Mouse (Mus musculus): ENCODE results near the gene Ifitm5. TPM values are rescaled to one million over a fixed set of nuclear protein-coding genes. Genes with fewer than 3 reads are reported as not detected.

Ifitm5 gene
- total and polyA plus RNA-seq, 3 experiments, result 0.31 to 1.1 TPM; not detected in 1

DNA sequence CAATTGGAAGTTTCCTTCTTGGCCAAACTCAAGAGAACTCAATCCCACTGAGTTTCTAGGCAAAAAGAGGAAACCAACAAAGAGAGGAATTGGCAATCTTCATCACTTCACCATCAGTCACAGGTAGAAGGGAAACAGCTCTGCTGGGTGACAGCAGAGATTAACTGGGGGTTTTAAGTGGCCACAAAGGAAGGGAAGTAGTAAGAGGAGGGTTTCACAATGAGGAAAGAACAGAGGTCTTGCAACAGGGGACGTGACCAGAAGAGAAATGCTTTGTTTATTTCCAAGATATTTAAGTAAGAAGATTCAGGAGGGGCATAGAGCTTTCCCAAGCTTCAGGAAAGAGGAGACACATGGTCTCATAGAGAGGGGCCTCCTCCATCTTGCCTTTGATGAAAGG lies 47.7 kb upstream of the Ifitm5 start:
- no peak overlapping the region for H3K4me3 ChIP-seq (ENCODE audit: control insufficient read depth in 1 of 2, insufficient read depth in 1 of 2, low read depth in 2 of 2, low read length in 2 of 2)
- no peaks in the 10 kb centered on the region; a peak in 3 of 4 replicates for H3K27me3 ChIP-seq (ENCODE audit: control insufficient read depth in 1 of 2, insufficient read depth in 2 of 2, low read length in 2 of 2)
- no peaks in the 10 kb centered on the region for H3K79me2 ChIP-seq (ENCODE audit: control insufficient read depth, insufficient read depth, low read length, poor library complexity)
- H3K9me3 ChIP-seq (replicated peaks; ENCODE audit: insufficient read depth, low read length), result no peaks in the 10 kb centered on the region
- H3K27ac ChIP-seq (ENCODE audit: control insufficient read depth, low read depth, low read length), result no peak overlapping the region
- no peaks in the 10 kb centered on the region for H3K4me1 ChIP-seq (ENCODE audit: control insufficient read depth in 1 of 2, insufficient read depth in 2 of 2, low read length in 2 of 2)
- H3K9ac ChIP-seq (ENCODE audit: control insufficient read depth, low read depth, low read length, poor library complexity, severe bottlenecking), result no peak overlapping the region
- no peaks in the 10 kb centered on the region for H3K36me3 ChIP-seq (ENCODE audit: control insufficient read depth in 1 of 2, insufficient read depth in 2 of 2, low read length in 2 of 2)
- no peak for DNase-seq (ENCODE audit: low read depth, low spot score)
- no peak for TF ChIP-seq ZKSCAN1 (IDR thresholded peaks at IDR 0.05; ENCODE audit: low read depth, low read length)
- no peak for TF ChIP-seq POLR2AphosphoS2 (IDR thresholded peaks at IDR 0.05; ENCODE audit: low read length)
- TF ChIP-seq GATA1 (IDR thresholded peaks at IDR 0.05; ENCODE audit: low read depth, low read length), result no peak
- no peak for TF ChIP-seq ZMIZ1 (IDR thresholded peaks at IDR 0.05; ENCODE audit: low read depth, low read length)
- no peak for TF ChIP-seq JUND (IDR thresholded peaks at IDR 0.05; ENCODE audit: low read depth, low read length)
- TF ChIP-seq MYC (IDR thresholded peaks at IDR 0.05; ENCODE audit: low read depth, low read length), result no peak
- no peak for TF ChIP-seq CHD2 (IDR thresholded peaks at IDR 0.05; ENCODE audit: low read length)
- no peak for TF ChIP-seq KAT2A (conservative IDR thresholded peaks at IDR 0.05; ENCODE audit: low read depth, low read length)

DNA sequence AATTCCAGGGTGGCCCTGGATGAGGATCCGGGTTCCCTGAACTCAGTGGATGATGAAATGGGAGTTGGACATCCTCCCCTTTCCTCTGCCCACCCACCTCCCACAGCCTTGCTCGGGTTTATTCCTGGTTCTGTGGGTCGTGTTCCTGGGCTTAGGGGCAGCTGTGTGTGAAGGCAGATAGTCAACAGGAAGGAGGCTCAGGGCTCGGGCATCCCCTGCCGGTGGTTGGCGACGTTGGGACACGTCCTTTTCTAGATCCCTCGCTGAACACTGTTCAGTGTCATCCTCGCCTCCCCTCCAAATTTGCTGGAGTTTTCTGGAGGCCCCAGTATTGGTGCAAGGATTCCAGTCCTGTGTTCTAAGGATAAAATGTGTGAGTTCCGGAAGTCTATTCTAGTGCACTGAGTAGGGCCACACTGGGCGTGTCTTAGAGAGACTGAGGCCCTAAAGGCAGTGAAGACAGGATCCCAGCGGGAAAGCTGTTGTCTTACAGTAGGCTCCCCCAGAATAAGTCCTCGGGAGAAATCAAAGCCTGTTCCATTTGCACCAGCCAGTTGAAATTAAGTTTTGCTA lies 41.1 kb upstream of the Ifitm5 start:
- no peak for DNase-seq (ENCODE audit: low read depth, low spot score)
- Histone ChIP-seq H3K4me3 (ENCODE audit: control insufficient read depth in 1 of 2, insufficient read depth in 1 of 2, low read depth in 2 of 2, low read length in 2 of 2) (no peak overlapping the region), H3K4me1 (ENCODE audit: control insufficient read depth in 1 of 2, insufficient read depth in 2 of 2, low read length in 2 of 2) (no peaks in the 10 kb centered on the region), H3K9ac (ENCODE audit: control insufficient read depth, low read depth, low read length, poor library complexity, severe bottlenecking) (no peak overlapping the region), H3K9me3 (replicated peaks; ENCODE audit: insufficient read depth, low read length) (no peaks in the 10 kb centered on the region), H3K27me3 (ENCODE audit: control insufficient read depth in 1 of 2, insufficient read depth in 2 of 2, low read length in 2 of 2) (peaks cover 0 to 2% of the 10 kb centered on the region in 2 experiments; a peak in 3 of 4 replicates), H3K79me2 (ENCODE audit: control insufficient read depth, insufficient read depth, low read length, poor library complexity) (no peaks in the 10 kb centered on the region), H3K27ac (ENCODE audit: control insufficient read depth, low read depth, low read length) (no peak overlapping the region), H3K36me3 (ENCODE audit: control insufficient read depth in 1 of 2, insufficient read depth in 2 of 2, low read length in 2 of 2) (no peaks in the 10 kb centered on the region)
- TF ChIP-seq MYC (IDR thresholded peaks at IDR 0.05; ENCODE audit: low read depth, low read length) (no peak), TCF12 (IDR thresholded peaks at IDR 0.05; ENCODE audit: low read depth, low read length) (no peak), HCFC1 (IDR thresholded peaks at IDR 0.05; ENCODE audit: low read depth, low read length) (no peak)

DNA sequence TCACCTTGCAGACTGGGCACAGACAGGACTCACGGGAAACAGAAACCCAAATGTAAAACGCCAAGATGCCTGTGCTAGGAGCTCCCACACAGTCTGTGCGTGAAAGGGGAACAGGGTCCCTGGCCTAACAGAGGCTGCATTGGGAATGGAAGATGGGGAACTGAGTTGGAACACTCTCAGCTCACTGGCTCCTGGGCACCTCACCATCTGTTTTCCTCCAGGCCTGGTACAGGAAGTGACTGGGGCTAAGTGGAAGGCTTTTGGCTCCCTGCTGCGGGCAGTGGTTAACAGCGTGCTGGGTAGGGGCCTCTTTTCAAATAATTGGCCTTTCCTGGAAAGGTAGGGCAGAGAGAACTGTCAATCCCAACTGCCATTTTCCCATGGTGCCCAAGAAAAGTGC lies 40.5 kb upstream of the Ifitm5 start:
- no peak overlapping the region for H3K4me3 ChIP-seq (ENCODE audit: control insufficient read depth in 1 of 2, insufficient read depth in 1 of 2, low read depth in 2 of 2, low read length in 2 of 2)
- H3K27me3 ChIP-seq (ENCODE audit: control insufficient read depth in 1 of 2, insufficient read depth in 2 of 2, low read length in 2 of 2), result peaks cover 0 to 4% of the 10 kb centered on the region in 2 experiments; a peak in 3 of 4 replicates
- no peak for TF ChIP-seq UBTF (IDR thresholded peaks at IDR 0.05; ENCODE audit: borderline replicate concordance, insufficient read depth, low read depth, low read length)
- H3K36me3 ChIP-seq (ENCODE audit: control insufficient read depth in 1 of 2, insufficient read depth in 2 of 2, low read length in 2 of 2), result no peaks in the 10 kb centered on the region
- no peak overlapping the region for H3K27ac ChIP-seq (ENCODE audit: control insufficient read depth, low read depth, low read length)
- no peaks in the 10 kb centered on the region for H3K79me2 ChIP-seq (ENCODE audit: control insufficient read depth, insufficient read depth, low read length, poor library complexity)
- H3K9ac ChIP-seq (ENCODE audit: control insufficient read depth, low read depth, low read length, poor library complexity, severe bottlenecking), result no peak overlapping the region
- DNase-seq (ENCODE audit: low read depth, low spot score), result no peak
- H3K9me3 ChIP-seq (replicated peaks; ENCODE audit: insufficient read depth, low read length), result no peaks in the 10 kb centered on the region
- H3K4me1 ChIP-seq (ENCODE audit: control insufficient read depth in 1 of 2, insufficient read depth in 2 of 2, low read length in 2 of 2), result no peaks in the 10 kb centered on the region
